Mouse (Mus musculus): ENCODE results near the gene Anapc10.

DNA sequence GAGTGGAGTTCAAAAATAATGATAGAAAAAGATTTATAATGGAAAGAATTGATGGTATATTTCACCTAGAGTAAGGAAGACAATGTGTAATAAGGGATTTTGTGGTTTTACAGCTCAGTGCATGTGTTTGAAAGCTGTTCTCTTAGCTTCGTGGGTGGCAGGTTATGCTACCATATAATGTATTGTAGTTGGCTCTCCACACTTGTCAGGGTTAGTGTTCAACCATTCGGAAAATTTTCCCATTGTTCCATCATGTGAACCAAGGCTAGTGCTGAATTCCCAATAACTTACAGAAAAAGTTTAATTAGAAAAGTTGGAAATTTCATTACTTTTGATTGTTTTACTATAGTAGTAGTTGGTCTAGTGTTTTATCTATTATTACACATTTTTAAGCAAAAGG lies 36.6 kb downstream of the Anapc10 start:
- TF ChIP-seq EP300 (IDR thresholded peaks at IDR 0.05) (no peak), CTCF (IDR thresholded peaks at IDR 0.05) (no peak)
